Mouse (Mus musculus): ENCODE results near the gene Ssr2.

DNA sequence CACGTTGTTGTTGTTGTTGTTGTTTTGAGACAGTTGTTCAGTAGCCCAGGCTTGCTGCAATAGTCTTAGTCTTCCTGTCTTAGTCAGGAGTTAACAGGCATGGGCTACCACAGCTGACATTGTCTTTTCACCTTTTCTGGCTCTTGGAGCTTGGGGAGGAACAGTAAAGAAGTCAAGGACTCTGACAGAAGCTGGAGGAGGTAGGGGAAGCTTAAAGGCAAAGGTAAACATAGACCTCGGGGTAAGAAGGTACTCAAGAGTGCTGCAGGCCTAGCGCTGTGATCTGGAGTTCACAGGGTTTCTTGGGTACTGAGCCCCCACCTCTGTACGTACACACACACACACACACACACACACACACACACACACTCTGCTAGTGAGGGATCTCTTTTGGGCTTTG is 53.1 kb downstream of the Ssr2 start:
- TF ChIP-seq CTCF (IDR thresholded peaks at IDR 0.05; ENCODE audit: control insufficient read depth, insufficient read depth, insufficient read length): no peak
- TF ChIP-seq MAX (IDR thresholded peaks at IDR 0.05): no peak
- no peak for TF ChIP-seq USF1 (IDR thresholded peaks at IDR 0.05; ENCODE audit: low read depth)
- no peak for TF ChIP-seq MYOG (IDR thresholded peaks at IDR 0.05; ENCODE audit: control insufficient read depth, extremely low read depth, insufficient read length)
- TF ChIP-seq MYOD1 (IDR thresholded peaks at IDR 0.05; ENCODE audit: control insufficient read depth, insufficient read length, low read depth): no peak
- no peak for TF ChIP-seq CEBPB (IDR thresholded peaks at IDR 0.05; ENCODE audit: low read depth)
